Mouse (Mus musculus): ENCODE measurements around the gene 1190007I07Rik. TPM values are rescaled to one million over a fixed set of nuclear protein-coding genes. Genes with fewer than 3 reads are reported as not detected.

Gene 1190007I07Rik
- polyA plus RNA-seq (2014; fragmentation: Nextera tagmentation; extraction: Ambion mirVana): 34.4 and 35.7 TPM in 2 replicates

DNA sequence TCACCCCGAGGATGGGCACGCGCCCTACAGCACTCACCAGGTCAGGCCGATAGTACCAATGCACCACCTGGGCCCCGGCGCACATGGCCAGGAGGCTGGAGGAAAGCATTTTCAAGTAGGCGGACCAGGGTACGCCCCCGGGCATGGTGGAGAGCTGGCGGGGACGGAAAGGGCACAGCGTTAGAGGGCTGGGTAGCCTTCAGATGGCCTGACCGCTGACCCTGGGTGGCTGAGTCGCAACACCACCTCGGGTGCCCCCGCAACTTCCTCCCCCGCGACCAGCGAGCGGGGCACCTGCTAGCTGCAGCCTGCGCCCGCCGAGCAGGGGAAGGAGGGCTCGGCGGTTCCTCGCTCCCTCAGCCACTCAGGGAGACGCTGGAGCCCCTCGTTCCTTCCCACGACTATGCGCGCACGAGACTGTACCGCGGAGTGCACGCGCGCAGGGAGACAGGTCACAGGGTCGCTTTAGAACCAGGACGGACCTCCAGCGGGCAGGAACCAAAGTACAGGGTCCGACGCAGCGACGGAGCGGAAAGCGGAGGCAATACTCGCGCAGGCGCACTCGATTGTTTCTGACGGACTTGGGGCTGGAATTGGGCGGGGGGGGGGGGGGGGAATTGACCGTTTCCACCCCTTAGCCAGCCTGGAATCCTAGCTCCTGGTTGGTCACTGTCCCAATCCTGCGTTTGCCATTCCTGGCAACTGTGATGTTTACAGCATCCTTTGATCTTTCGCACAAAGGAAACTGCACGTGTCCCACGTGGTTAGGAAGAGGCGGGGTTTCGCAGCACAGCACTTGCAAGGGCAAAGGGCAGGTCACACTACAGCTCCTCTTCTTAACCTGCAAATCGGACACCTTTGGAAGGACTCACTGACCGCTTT, at the start of gene 1190007I07Rik:
Gene 1190007I07Rik (minus strand): TSS at position 558 of the 882 bp plus-strand sequence.
- Histone ChIP-seq H3K36me3 (ENCODE audit: control insufficient read depth, insufficient read depth, low read length) (no peaks in the 10 kb centered on the region), H3K27me3 (replicated peaks; ENCODE audit: control insufficient read depth, insufficient read depth, low read length) (no peaks in the 10 kb centered on the region), H3K4me2 (ENCODE audit: low read length) (peak within 1 kb of the TSS; percentile 59), H3K4me1 (ENCODE audit: control insufficient read depth, insufficient read depth, low read length) (peaks cover 6% of the 10 kb centered on the region; the same call in 1 of the 2 replicates), H3K4me3 (ENCODE audit: low read depth, low read length) (peak within 1 kb of the TSS; percentile 63), H3K9me3 (replicated peaks; ENCODE audit: control insufficient read depth, low read length) (no peaks in the 10 kb centered on the region), H3K27ac (ENCODE audit: low read depth, low read length) (peak within 1 kb of the TSS; percentile 81), H3K9ac (ENCODE audit: low read length) (peak within 1 kb of the TSS; percentile 77)
- ATAC-seq (peak; percentile 89), DNase-seq (ENCODE audit: low spot score) (peak; percentile 96)
- under 1% methylated on average over 60 of the region's 61 CpGs for WGBS

DNA sequence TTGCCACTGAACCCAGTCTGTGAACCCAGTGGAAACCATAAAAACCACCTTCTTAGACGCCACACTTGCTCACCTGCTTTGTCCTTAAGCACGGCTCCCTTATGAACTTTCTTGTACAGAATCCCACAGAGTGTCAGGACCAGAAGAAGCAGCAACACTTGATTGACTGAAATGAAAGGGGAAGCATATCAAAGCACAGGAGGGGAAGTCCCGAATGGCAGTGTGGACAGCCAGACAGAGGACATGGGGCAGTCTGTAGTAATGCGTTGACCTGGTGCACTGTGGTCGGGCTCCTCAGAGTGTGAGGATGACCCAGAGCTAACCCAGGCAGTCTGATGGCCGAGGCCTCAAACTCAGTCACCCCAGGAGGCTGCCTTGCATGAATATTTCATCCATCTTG, 47.2 kb upstream of the 1190007I07Rik start:
- Histone ChIP-seq H3K36me3 (ENCODE audit: control insufficient read depth, insufficient read depth, low read length) (no peaks in the 10 kb centered on the region), H3K27me3 (replicated peaks; ENCODE audit: control insufficient read depth, insufficient read depth, low read length) (no peaks in the 10 kb centered on the region), H3K9ac (ENCODE audit: low read length) (no peak overlapping the region), H3K27ac (ENCODE audit: low read depth, low read length) (no peak overlapping the region), H3K4me3 (ENCODE audit: low read depth, low read length) (no peak overlapping the region), H3K4me1 (ENCODE audit: control insufficient read depth, insufficient read depth, low read length) (no peaks in the 10 kb centered on the region), H3K9me3 (replicated peaks; ENCODE audit: control insufficient read depth, low read length) (no peaks in the 10 kb centered on the region), H3K4me2 (ENCODE audit: low read length) (no peak overlapping the region)
- 76% methylated on average over 6 of the region's 6 CpGs for WGBS
- ATAC-seq (no peak), DNase-seq (ENCODE audit: low spot score) (no peak)

DNA sequence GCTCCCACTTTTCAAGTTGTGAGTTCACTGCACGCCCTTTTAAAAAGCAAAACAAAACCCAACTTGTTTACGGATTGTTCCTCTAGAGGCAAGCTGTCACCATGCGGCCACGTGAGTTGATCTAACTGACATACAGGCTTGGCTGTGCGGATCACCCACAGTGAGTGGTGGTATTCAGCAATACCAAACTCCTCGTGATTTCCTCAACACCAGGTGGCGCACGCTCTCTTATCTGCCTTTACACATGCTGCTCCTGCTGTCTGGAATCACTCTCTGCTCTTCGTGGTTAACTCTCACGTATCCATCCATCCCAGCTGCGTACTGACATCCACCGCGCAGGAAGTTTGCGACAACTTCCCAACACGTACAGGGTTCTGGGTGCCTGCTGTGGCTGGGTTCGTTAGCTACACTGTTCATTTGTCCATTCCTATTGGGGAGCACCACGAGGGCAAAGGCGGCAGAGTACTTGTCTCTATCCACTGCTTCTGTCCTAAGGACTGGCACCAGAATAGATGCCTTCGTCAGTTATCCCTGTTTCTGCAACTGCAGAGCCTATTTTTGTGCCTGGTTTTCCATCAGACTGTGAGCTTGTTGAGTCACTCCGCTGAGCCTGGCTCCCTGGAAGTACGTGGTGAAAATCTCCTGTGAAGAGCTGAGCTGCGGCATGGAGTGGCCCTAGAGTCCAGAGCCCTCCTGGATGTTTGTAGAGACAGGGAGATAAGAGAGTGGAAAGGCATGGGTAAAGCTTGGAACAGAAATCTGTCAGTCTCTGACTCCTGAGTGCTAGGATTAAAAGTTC, 43.6 kb upstream of the 1190007I07Rik start:
- no peak overlapping the region for H3K9ac ChIP-seq (ENCODE audit: low read length)
- H3K4me3 ChIP-seq (ENCODE audit: low read depth, low read length): no peak overlapping the region
- ATAC-seq (peak; percentile 85), DNase-seq (ENCODE audit: low spot score) (peak; percentile 95)
- peak overlapping the region; percentile 37 for H3K4me2 ChIP-seq (ENCODE audit: low read length)
- H3K36me3 ChIP-seq (ENCODE audit: control insufficient read depth, insufficient read depth, low read length): no peaks in the 10 kb centered on the region
- H3K9me3 ChIP-seq (replicated peaks; ENCODE audit: control insufficient read depth, low read length): no peaks in the 10 kb centered on the region
- WGBS: 20% methylated on average over 22 of the region's 22 CpGs
- no peak overlapping the region for H3K27ac ChIP-seq (ENCODE audit: low read depth, low read length)
- no peaks in the 10 kb centered on the region for H3K4me1 ChIP-seq (ENCODE audit: control insufficient read depth, insufficient read depth, low read length)
- no peaks in the 10 kb centered on the region for H3K27me3 ChIP-seq (replicated peaks; ENCODE audit: control insufficient read depth, insufficient read depth, low read length)

DNA sequence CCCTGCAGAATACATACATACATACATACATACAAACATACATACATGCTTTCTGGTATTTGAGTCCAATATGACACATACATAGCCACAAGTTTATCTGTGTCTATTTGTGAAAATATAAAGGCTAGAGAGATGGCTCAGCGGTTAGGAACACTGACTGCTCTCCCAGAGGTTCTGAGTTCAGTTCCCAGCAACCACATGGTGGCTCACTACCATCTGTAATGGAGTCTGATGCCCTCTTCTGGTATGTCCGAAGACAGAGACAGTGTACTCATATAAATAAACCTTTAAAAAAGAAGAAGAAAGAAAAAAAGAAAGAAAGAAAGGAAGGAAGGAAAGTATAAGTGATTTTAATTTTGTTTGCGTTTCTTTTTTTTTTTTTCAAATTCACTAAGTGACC, 42.9 kb upstream of the 1190007I07Rik start:
- 58% methylated on average over 3 of the region's 3 CpGs for WGBS
- H3K9ac ChIP-seq (ENCODE audit: low read length): no peak overlapping the region
- H3K36me3 ChIP-seq (ENCODE audit: control insufficient read depth, insufficient read depth, low read length): no peaks in the 10 kb centered on the region
- H3K4me3 ChIP-seq (ENCODE audit: low read depth, low read length): no peak overlapping the region
- no peaks in the 10 kb centered on the region for H3K4me1 ChIP-seq (ENCODE audit: control insufficient read depth, insufficient read depth, low read length)
- ATAC-seq (no peak), DNase-seq (ENCODE audit: low spot score) (no peak)
- no peaks in the 10 kb centered on the region for H3K27me3 ChIP-seq (replicated peaks; ENCODE audit: control insufficient read depth, insufficient read depth, low read length)
- no peak overlapping the region for H3K27ac ChIP-seq (ENCODE audit: low read depth, low read length)
- no peaks in the 10 kb centered on the region for H3K9me3 ChIP-seq (replicated peaks; ENCODE audit: control insufficient read depth, low read length)
- 0 out of 2 replicates have a peak overlapping the region, but pooled peaks have one; percentile 37 for H3K4me2 ChIP-seq (ENCODE audit: low read length)

DNA sequence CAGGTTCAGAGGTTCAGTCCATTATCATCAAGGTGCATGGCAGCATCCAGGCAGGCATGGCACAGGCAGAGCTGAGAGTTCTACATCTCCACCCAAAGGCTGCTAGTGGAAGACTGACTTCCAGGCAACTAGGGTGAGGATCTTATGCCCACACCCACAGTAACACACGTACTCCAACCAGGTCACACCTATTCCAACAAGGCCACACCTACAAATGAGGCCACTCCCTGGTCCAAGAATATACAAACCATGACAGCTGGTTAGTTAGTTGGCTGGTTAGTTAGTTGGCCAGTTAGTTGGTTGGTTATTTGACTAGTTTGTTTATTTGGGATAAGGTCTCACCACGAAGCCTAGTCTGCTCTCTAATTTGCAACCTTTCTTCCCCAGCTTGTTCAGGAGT, 40.3 kb upstream of the 1190007I07Rik start:
- DNase-seq (ENCODE audit: low spot score) (no peak), ATAC-seq (no peak)
- H3K27me3 ChIP-seq (replicated peaks; ENCODE audit: control insufficient read depth, insufficient read depth, low read length): no peaks in the 10 kb centered on the region
- no peak overlapping the region for H3K4me2 ChIP-seq (ENCODE audit: low read length)
- H3K9ac ChIP-seq (ENCODE audit: low read length): no peak overlapping the region
- no peaks in the 10 kb centered on the region for H3K36me3 ChIP-seq (ENCODE audit: control insufficient read depth, insufficient read depth, low read length)
- no peaks in the 10 kb centered on the region for H3K4me1 ChIP-seq (ENCODE audit: control insufficient read depth, insufficient read depth, low read length)
- no peaks in the 10 kb centered on the region for H3K9me3 ChIP-seq (replicated peaks; ENCODE audit: control insufficient read depth, low read length)
- 0 out of 2 replicates have a peak overlapping the region, but pooled peaks have one; percentile 24 for H3K27ac ChIP-seq (ENCODE audit: low read depth, low read length)
- H3K4me3 ChIP-seq (ENCODE audit: low read depth, low read length): no peak overlapping the region
- WGBS: 78% methylated on average over 2 of the region's 2 CpGs

DNA sequence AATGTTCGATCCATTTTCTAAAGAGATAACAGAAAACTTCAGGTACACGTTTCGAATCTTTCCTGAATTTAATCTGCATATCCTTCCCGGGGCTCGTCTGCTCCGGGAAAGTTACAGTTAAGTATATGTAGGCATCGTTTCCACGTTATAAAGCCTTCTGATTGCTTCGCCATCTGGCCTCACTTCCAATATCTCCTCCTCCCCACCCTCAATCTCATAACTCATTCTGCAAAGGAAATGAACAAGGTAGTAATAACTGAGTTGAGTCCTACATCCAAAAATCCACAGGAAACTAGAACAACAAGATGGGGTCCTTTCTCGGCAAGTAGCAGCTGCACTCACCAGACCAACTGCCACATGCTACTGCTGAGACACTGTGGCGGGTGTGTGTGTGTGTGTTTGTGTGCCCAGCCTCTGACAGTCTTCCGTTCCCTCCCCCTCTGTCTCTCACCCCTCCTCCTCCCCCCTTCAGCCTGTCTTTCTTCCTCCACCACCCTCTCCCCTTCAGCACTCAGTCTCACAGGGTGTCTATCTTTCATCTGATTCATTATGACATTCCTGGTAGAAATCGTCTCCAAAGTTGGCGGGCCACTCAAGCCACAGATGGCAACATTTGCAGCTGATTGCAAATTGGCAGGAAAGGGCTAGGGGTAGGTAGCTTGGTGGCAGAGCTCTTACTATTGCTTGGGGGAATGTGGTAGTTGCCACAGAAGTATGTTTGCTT, 39.4 kb upstream of the 1190007I07Rik start:
- no peaks in the 10 kb centered on the region for H3K36me3 ChIP-seq (ENCODE audit: control insufficient read depth, insufficient read depth, low read length)
- H3K27me3 ChIP-seq (replicated peaks; ENCODE audit: control insufficient read depth, insufficient read depth, low read length): no peaks in the 10 kb centered on the region
- no peaks in the 10 kb centered on the region for H3K9me3 ChIP-seq (replicated peaks; ENCODE audit: control insufficient read depth, low read length)
- H3K4me3 ChIP-seq (ENCODE audit: low read depth, low read length): no peak overlapping the region
- H3K4me1 ChIP-seq (ENCODE audit: control insufficient read depth, insufficient read depth, low read length): no peaks in the 10 kb centered on the region
- 64% methylated on average over 14 of the region's 14 CpGs for WGBS
- ATAC-seq: peak; percentile 91
- H3K9ac ChIP-seq (ENCODE audit: low read length): no peak overlapping the region
- peak overlapping the region; percentile 82 for H3K27ac ChIP-seq (ENCODE audit: low read depth, low read length)
- no peak overlapping the region for H3K4me2 ChIP-seq (ENCODE audit: low read length)
- peak; percentile 88 for DNase-seq (ENCODE audit: low spot score)

DNA sequence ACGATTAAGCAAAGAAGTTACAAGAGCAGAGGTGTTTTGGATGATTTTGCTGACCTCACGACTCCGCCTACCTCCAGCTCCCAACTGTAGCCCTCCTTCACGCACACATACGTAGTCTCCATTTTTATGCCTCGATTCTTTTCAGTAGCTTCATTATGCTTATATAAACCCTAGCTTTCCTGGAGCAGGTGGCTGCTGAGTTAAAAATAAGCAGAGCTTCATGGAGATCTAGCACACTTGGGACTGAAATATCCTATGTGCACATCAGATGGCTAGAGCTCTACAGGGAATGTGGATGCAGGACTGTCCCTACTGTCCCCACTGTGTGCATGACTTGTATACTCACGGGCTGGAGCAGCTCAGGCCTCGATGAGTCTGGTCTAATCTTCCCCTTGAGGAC, 38.8 kb upstream of the 1190007I07Rik start:
- Histone ChIP-seq H3K27ac (ENCODE audit: low read depth, low read length) (peak overlapping the region; percentile 82), H3K4me2 (ENCODE audit: low read length) (no peak overlapping the region), H3K27me3 (replicated peaks; ENCODE audit: control insufficient read depth, insufficient read depth, low read length) (no peaks in the 10 kb centered on the region), H3K4me3 (ENCODE audit: low read depth, low read length) (no peak overlapping the region), H3K36me3 (ENCODE audit: control insufficient read depth, insufficient read depth, low read length) (no peaks in the 10 kb centered on the region), H3K4me1 (ENCODE audit: control insufficient read depth, insufficient read depth, low read length) (no peaks in the 10 kb centered on the region), H3K9ac (ENCODE audit: low read length) (no peak overlapping the region), H3K9me3 (replicated peaks; ENCODE audit: control insufficient read depth, low read length) (no peaks in the 10 kb centered on the region)
- DNase-seq (ENCODE audit: low spot score) (no peak), ATAC-seq (no peak)
- 78% methylated on average over 8 of the region's 8 CpGs for WGBS

DNA sequence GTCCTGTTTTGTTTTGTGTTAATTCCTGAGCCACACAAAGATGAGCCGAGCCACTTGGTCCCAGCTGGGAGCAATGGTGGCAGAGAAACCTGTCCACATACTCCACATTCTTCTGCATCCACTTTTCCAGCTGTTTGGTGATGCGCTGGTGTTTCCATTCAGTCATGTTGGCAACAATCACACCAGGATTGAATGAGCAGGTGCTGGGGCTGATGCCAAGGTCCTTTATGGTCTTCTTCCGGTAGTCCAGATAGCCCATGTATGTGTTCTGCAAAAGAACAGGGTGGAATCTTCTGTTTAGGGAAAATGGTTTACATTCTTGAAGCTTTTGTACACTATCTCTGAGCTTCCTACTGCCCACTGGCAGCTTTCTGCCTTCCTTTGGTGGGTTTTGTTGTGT, 31.6 kb upstream of the 1190007I07Rik start:
- Histone ChIP-seq H3K36me3 (ENCODE audit: control insufficient read depth, insufficient read depth, low read length) (peaks cover 20% of the 10 kb centered on the region), H3K4me1 (ENCODE audit: control insufficient read depth, insufficient read depth, low read length) (no peaks in the 10 kb centered on the region), H3K27me3 (replicated peaks; ENCODE audit: control insufficient read depth, insufficient read depth, low read length) (no peaks in the 10 kb centered on the region), H3K4me3 (ENCODE audit: low read depth, low read length) (no peak overlapping the region), H3K9me3 (replicated peaks; ENCODE audit: control insufficient read depth, low read length) (no peaks in the 10 kb centered on the region), H3K9ac (ENCODE audit: low read length) (no peak overlapping the region), H3K27ac (ENCODE audit: low read depth, low read length) (no peak overlapping the region), H3K4me2 (ENCODE audit: low read length) (no peak overlapping the region)
- ATAC-seq: no peak
- 90% methylated on average over 3 of the region's 3 CpGs for WGBS
- no peak for DNase-seq (ENCODE audit: low spot score)

Data from forebrain, embryonic 14.5 days (tissue).